Mouse (Mus musculus) urinary bladder, postnatal 36 days (tissue): Measurements from ENCODE around the gene Insyn1.

Experiments
- DNase-seq, 2 experiments: peaks; one replicate each; pipeline ENCODE4 v3.0.0; 2022; ENCODE audit warnings: low spot score in 2 of 2, mixed read lengths in 1 of 2

The Insyn1 gene

GRCm38 (mm10) chr9:58487076-58487475, 1.3 kb upstream of the Insyn1 start:
- no peak for DNase-seq

GRCm38 (mm10) chr9:58489133-58489864, 896 bp downstream of the Insyn1 start:
- DNase-seq, result no peak

DNA sequence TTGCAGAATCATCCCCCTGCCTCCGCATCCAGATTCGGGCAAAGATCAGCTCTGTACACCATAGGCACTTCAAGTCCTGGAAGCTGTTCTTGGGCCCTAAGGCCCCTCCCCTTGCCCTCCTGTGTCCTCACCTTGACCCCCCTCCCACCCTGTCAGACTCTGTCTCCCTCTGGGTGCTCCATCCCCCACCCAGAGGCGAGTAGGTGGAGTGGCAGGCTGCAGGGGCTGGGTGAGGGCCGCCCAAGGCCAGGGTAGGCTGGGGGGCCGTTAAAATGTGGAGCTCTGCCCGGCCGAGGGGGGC, 1.4 kb downstream of the Insyn1 start:
- no peak for DNase-seq

- DNase-seq, result no peak
These were observed 2.0 kb downstream of the Insyn1 start for GRCm38 (mm10) chr9:58490391-58490790.

- no peak for DNase-seq
These were observed 6.6 kb downstream of the Insyn1 start for GRCm38 (mm10) chr9:58495035-58495434.

- DNase-seq, result no peak
These were observed 8.2 kb downstream of the Insyn1 start for GRCm38 (mm10) chr9:58496470-58497182.

GRCm38 (mm10) chr9:58497942-58498341, 9.5 kb downstream of the Insyn1 start:
- no peak for DNase-seq

- no peak for DNase-seq
These were observed 12.5 kb downstream of the Insyn1 start for GRCm38 (mm10) chr9:58500946-58501345.

DNA sequence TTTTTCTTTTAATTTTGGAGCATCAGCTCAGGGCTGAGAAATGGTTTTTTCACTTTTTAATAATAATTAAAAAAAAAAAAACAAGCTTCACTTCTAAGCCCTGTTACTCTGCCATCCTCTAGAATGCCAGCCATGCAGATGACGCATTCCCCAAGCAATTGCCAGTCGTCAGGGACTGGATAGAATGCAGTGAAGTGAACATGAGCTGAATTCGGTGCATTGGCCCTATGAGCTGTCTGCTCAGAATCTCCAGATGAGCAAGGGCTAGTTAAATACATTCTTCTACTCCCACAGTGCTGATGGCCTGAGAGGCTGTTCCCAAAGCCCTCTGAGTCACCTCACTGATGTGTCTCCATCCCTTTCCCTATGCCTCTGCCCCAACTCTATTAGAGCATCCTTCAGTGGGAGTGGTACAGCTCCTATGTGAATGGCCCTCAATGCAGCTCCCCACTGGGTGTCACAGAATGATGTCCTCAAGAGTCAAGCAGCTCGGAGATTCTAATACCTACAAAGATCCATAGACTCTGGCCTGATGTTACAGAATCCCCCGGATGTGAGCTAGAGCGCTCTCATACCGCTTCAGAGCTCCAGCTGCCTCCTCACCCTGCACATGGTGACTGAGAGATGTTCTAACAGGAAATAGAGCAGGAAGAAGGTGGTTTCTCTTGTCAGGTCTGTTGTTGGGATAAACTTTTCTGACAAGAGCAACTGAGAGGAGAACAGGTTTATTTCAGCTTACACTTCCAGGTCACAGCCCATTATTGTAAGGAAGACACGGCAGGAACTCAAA, 19.0 kb downstream of the Insyn1 start:
- DNase-seq, result no peak

- DNase-seq, result no peak
These were observed 22.0 kb downstream of the Insyn1 start for GRCm38 (mm10) chr9:58510452-58510851.

DNA sequence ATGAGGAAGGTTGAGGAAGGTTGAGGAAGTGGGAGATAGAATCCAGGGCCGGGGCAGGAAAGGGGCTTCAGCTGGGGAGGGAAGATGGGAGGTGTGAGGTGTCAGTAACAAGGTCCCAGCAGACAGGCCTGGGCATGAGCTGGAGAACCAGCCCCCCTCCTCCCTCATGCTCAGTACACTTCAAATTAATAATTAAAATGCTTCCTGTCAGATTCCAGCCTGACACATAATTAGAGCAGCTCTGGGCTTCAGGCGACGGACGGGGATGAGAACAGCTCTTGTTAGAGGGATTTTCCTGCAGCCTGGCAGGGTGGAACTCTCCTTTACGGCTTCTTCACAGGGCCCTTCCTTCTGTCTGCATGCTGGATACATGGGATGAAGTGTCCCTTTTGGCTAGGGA, 25.3 kb downstream of the Insyn1 start:
- DNase-seq, result no peak

DNA sequence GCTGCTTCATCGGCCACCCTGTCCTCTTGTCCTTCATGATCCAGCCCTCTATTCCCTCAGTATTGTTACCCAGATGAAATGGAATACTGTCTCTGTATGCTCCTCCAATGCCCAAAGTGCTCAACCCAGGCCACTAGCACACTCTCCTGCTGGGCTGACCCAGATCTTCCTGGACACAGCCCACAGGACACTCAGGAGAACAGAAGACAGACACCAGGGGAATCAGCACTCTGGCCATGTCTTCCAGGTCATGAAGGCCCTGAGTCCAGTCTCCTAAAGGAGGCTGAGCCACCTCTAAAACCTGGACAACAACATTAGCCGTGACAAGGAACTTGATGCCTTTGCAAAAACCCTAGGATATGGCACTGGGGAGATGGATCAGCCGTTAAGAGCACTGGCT, 28.1 kb downstream of the Insyn1 start:
- DNase-seq, result no peak

DNA sequence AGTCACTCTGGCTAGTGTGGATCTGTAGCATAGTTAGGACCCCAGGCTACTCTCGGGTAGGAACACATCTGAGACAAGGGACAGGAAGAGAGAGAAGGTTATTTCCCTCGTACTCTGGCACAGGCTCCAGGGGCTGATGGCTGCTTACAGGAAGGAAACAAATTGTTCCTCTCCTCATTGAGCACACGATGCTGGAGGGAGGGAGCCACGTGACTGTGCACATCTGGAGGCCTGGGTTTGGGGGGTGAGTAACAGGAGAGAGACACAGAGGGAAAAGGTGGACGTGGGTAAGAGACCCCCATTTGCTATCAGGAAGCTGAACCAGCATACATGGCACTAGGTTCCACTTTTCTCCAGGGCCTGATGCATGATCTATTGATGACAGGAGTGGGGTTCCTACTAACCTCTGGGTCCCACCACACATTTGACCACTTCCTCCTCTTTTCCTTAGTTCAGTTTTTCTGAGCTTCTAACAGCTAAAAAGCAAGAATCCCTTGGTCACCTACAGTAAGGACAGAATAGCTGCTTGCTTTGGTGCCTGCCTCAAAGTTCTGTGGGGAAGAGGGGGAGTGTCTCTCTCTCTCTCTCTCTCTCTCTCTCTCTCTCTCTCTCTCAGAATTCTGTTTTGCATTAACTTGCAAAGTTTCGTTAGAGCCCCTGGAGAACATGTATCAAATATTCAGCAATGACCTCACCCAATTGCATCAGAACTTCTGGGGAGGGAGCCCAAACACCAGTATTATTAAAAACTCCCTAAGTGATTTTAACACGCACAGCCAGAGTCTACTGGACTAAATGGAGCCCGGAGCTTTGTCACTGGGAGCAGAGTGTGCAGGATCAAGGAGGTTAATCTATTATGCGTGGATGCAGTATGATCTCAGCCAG, 29.7 kb downstream of the Insyn1 start:
- no peak for DNase-seq

DNA sequence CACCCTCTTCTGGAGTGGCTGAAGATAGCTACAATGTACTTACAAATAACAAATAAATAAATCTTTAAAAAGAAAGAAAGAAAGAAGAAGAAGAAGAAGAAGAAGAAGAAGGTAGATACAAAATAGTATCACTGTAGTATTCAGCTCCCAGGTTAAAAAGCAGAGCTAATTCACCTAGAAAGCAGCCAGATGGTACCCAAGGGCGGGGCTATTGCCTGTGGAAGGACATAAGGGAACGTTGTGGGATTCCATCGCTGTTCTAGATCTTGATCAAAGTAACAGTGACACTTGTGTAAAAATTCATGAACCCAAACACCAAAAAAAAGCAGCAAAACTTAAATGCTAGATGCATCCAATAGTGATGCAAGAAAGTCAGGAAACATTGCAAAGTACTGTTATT, 31.6 kb downstream of the Insyn1 start:
- no peak for DNase-seq

- no peak for DNase-seq
These were observed 32.6 kb downstream of the Insyn1 start for GRCm38 (mm10) chr9:58520816-58521581.

DNA sequence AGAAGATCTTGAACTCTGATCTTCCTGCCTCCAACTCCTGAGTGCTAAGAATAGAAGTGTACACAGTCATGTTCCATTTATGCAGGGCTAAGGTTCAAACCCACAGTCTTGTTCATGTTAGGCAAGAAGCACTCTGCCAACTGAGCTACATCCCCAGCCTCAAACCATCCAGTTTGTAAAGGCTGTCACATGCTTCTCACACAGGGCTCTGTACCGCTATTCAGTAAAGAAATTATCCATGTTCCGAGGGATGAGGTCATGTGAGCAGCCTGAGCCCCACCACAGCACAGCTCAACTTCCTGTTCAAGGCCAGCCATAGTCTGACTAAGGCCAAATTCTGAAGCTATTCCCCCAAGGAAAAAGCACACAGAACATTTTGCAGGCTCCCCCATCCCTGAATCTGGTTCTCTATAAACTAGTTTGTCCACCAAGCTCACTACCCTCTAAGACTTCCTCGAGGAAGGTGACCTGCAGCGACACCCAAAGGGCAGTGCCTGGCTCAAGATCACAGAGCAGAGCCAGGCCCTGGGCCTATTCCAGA, 33.5 kb downstream of the Insyn1 start:
- no peak for DNase-seq

- DNase-seq, result no peak
These were observed 36.7 kb downstream of the Insyn1 start for GRCm38 (mm10) chr9:58525108-58525507.

GRCm38 (mm10) chr9:58527841-58528240, 39.4 kb downstream of the Insyn1 start:
- no peak for DNase-seq

- DNase-seq, result no peak
These were observed 42.0 kb downstream of the Insyn1 start for GRCm38 (mm10) chr9:58530407-58530806.

GRCm38 (mm10) chr9:58532236-58532635, 43.8 kb downstream of the Insyn1 start:
- DNase-seq, result no peak

DNA sequence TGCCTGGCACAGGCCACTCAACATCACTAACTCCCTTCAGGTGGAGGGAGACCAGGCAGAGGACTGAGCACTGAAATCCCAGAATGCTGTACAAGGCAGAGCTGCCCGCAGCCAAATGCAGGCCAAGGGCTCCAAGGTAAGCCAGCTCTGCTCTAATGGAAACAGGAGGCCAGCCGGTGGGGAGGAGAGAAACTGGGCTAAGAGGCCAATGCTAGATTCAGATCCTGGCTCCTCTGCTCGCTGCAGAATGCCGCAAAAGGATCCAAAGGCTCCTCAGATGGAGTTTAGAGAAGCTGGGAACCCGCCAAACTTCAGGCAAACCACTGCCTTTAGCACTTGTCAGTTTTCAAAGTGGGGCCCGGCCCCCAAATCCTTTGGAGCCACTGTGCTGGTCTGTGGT, 44.9 kb downstream of the Insyn1 start:
- DNase-seq, result no peak
